Mouse (Mus musculus) MN1 (cell line): ENCODE results near the gene Flcn.

Source experiments
- DNase-seq: peaks from one replicate; pipeline ENCODE4 v3.0.0-alpha.2; 2016; ENCODE audit warnings: low spot score

The Flcn gene

DNA sequence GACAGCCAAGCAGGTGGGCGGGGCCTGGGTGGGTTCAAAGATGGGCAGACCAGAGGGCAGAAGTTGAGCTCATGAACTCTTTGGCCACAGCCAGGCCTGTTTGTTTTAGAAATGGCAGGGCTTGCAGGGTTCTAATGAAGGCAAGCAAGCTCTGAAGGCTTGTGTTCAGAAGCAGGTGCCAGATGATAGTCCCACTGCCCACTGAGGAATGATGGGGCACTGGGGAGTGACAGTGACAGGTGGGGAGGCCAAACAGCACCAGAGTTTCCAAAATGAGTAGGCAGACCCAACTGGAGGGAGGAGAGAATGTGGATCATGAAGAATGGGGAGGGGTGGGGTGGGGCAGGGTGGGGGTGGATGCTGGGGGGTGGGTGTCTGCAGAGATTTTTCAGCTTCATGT is 4.6 kb downstream of the Flcn start:
- DNase-seq: no peak

GRCm38 (mm10) chr11:59804409-59805110 is 5.3 kb downstream of the Flcn start:
- peak; percentile 21 for DNase-seq

DNA sequence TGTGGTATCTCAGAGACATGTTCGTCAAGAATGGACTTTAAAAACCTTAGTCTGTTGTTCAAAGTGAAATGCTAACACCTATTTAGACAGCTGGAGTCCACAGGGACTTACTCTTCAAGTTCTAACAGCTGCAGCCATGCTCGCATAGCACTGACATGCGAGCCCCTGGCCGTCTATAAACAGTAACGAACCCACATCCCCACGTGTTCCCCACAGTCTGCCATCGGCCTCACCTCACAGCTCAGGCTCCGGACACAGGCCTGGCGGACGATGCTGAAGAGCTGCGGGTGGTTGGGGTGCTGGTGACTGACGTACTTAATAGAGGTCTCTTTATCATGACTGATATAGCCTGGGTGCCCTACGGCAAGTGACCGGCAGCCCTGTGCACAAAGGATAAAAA is 6.3 kb downstream of the Flcn start:
- no peak for DNase-seq

- DNase-seq: no peak
Observed at GRCm38 (mm10) chr11:59801881-59802280, 7.9 kb downstream of the Flcn start.

GRCm38 (mm10) chr11:59800412-59800811 is 9.4 kb downstream of the Flcn start:
- DNase-seq: no peak

DNA sequence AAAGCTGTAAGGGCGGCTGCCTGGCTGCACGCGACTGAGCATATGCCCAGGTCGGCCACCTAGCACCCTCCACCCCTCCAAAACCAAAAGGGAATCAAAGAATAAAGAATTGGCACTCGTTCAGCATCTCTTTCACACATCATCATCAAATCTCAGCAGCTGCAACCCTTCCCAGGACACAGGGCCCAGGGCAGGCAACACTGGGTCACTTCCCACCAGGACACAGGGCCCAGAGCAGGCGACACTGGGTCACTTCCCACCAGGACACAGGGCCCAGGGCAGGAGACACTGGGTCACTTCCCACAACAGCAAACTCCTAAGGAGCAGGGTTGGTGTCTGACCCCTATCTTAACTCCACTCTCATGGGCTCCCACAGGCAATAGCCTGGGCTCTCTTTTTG is 16.4 kb downstream of the Flcn start:
- DNase-seq: no peak

DNA sequence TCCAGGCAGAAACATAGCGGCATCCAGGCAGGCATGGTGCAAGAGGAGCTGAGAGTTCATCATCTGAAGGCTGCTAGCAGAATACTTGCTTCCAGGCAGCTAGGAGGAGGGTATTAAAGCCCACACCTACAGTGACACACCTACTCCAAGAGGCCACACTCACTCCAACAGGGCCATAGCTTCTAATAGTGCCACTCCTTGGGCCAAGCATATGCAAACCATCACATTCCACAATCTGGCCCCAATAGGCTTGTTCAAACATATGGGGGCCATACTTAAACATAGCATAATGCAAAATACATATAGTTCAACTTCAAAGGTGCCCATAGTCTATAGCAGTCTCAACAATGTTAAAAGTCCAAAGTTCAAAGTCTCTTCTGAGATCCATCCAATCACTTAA is 20.5 kb downstream of the Flcn start:
- no peak for DNase-seq

GRCm38 (mm10) chr11:59787199-59787781 is 22.5 kb downstream of the Flcn start, which contains the start of gene Pld6:
TSS of gene Pld6 (minus strand) at chr11:59787645.
- DNase-seq: peak; percentile 21

DNA sequence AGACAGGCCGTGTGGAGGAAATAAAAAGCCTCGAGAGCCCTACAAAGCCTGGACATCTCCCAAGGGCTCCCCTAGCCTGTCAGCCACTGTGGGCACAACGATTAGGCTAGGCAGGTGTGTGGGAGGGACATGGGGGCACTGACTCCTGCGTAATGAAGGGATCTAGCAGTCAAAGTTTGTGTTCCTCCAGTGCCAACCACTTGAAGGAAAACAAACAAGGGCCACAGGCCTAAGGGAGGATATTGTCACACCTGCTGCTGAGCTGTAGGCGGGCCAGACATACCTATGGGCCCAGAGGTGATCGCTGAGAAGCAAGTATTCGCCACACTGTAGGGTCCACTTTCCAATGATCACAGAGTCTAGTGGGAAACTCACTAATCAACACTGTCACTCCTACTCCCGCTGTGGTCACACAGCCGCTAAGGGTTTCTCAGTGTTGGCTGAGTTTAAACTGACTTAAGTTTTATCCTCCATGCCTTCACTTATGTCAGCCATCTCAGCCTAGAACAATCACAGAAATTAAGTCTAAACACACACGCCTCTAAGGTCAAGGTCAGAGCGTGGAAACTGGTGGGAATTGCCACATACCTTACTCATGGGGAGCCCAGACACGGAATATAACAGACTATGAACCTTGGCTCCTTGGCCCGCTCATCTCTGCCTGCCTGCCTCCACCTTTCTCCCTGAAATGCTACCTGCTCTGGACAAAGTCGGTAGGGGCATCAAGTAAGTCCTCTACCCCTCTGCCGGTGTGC is 23.2 kb downstream of the Flcn start:
- no peak for DNase-seq

DNA sequence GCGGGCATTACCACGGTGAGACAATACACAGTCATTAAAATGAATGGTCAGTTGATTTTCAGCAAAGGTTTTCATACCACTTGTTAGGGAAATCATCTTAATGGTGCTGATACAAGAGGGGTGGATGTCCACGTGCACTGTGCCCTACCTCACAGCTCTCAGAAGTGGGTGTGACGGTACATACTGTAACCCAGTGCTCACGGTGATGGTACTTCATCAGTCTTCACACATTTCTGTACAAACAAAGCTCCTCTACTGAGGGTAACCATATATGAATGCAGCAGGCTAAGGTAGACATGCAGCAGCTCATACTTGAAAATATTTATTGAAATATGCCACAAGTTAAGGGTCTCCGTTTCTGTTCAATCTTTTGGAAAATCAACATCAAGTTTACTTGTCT is 26.2 kb downstream of the Flcn start:
- no peak for DNase-seq

DNA sequence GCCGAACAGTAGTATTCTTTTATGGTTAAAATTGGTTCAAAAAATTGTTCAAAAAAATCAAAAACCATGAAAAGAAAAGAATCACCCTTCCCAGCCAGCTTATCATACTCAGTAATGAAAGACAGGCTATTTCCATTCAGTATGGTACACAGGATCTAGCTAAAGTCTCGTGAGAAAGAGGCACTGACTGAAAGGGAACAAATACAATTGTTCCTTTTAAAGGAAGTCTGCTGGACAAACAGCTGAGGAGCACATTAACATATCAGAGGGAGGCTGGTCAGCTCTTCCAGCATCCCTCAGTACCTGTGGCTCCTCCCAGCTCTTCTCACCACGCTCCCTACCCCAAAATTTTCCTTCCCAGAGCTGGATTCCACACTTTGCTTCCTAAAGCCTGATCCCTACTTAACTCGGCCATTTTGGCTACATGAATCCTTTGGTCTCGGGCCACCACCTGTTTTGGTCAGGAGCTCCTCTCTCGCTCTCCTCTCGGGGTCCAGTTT is 27.7 kb downstream of the Flcn start:
- DNase-seq: no peak

DNA sequence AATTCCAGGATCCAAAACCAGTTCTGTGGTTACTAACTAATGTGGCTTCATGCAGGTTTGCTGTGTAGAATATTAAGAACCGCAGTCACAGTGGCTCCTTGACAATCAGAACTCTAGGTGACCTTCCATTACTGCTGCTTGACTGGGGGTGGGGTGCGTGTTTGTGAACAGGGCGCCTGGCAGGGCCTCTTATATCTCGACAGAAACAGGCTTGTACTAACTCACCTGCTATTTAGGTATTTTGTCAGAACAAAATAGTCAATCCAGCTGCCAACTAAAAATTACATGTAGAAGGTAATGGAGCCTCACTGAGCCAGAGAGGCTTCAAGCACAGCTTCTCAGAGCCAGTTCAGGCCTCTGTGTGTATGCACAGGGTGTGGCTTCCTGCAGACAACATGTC is 29.6 kb downstream of the Flcn start:
- DNase-seq: no peak

- DNase-seq: no peak
Observed at GRCm38 (mm10) chr11:59779406-59779805, 30.4 kb downstream of the Flcn start.

GRCm38 (mm10) chr11:59778874-59779223 is 31.0 kb downstream of the Flcn start:
- no peak for DNase-seq

DNA sequence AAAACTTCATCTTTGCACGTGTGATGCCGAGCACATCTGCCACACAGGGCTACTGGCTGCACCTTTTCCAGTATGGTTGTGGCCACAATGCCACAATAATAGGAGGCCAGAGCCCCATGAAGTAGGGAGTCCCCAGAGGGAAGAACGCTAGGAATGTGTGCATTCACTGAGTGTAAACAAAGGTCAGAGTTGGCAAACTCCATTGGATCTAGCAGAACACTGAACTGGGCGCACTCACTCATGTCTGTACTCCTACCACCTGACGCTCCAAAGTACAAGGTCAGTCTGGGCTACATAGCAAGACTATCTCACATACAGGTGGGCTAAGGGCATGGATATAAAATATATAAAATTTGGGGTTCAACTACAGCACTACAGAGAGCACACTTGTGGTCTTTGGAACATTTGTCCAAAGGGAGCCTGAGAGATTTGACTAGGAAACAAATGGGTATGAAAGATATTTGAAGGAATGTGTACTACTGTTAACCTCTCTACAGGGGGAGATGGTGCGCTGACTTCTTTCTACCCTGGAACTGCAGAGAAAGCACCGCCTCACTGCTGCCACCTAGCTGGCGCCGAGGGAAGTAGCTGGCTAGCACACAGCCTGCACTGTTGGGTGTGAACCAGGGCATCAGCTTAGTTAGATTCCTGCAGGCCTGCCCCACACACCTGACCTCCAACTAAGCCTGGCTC is 31.5 kb downstream of the Flcn start:
- DNase-seq: peak; percentile 62

- DNase-seq: no peak
Observed at GRCm38 (mm10) chr11:59777259-59777658, 32.6 kb downstream of the Flcn start.

GRCm38 (mm10) chr11:59775435-59776148 is 34.2 kb downstream of the Flcn start:
- no peak for DNase-seq

GRCm38 (mm10) chr11:59774522-59774921 is 35.3 kb downstream of the Flcn start:
- DNase-seq: no peak

DNA sequence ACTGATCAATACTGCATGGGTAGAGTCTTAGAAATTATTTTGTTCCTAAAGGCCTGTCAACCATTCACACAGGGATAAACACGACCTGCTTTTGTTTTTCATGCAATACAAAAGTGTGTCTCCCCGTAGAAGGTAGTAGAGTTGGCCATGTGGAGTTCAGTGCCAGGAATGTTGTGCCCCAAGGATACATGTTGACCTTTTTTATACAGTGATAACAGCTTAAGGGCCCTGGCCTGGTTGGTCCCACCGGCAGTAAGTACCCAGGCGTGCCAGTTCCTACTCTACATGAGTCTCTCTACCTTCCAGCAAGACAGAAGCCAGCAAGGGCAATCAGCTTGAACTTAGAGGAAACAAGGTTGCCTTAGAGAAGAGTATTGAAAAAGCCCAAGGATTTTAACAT is 36.9 kb downstream of the Flcn start:
- no peak for DNase-seq

GRCm38 (mm10) chr11:59772291-59772690 is 37.5 kb downstream of the Flcn start:
- no peak for DNase-seq

- DNase-seq: no peak
Observed at GRCm38 (mm10) chr11:59770753-59771152, 39.1 kb downstream of the Flcn start.

GRCm38 (mm10) chr11:59769738-59770137 is 40.1 kb downstream of the Flcn start:
- DNase-seq: no peak
